Mouse (Mus musculus): ENCODE data around the gene Abr. TPM values are rescaled to one million over a fixed set of nuclear protein-coding genes. Genes with fewer than 3 reads are reported as not detected.

Gene Abr
- polyA plus RNA-seq, 1 experiment, result 23.1 TPM

DNA sequence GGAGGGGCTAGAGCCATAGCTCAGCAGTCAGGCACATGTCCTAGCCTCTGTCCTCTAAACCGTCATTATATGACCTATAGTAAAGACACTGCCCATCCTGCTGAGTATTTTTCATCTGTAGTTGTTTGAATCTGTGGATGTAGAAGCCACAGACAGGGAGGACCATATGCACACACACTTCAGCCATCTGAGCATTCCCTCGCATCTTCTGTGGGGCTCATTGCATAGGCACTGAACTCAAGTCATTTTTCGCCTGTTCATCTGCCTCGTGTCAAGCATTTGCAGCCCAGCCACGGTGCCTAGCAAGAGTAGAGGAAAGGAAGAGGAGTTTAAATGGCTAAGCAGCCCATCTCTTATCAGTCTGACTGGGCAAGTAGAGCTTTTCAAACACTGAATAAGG is 74.7 kb downstream of the Abr start:
- H3K4me1 ChIP-seq (ENCODE audit: control insufficient read depth, insufficient read depth, low read length), result no peaks in the 10 kb centered on the region
- no peak overlapping the region for H3K27ac ChIP-seq (ENCODE audit: insufficient read depth, low read length)
- no peak for TF ChIP-seq CTCF (IDR thresholded peaks at IDR 0.05; ENCODE audit: borderline replicate concordance, insufficient read depth, low read length)
- TF ChIP-seq POLR2A (IDR thresholded peaks at IDR 0.05; ENCODE audit: low read depth, low read length), result no peak
- no peak overlapping the region for H3K4me3 ChIP-seq (ENCODE audit: insufficient read depth, low read length)

DNA sequence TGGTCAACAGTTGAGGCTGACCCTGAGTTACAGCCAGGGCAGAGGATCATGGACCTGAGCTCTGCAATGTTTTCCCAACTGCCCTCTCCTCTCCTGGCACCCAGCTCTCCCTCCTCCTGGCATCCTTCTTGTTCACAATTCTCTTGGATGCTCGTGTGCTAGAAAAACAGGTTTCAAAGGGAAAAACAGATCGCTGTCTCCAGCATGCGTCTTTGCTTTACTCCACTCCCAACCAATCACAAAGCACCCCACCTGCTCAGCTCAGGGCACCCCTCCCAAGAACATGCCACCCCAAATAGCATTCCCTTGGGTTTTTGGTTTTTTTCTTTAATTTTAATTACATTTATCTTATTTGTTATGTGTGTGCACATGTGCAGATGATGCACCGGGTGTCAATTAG is 75.7 kb downstream of the Abr start:
- H3K4me3 ChIP-seq (ENCODE audit: insufficient read depth, low read length), result no peak overlapping the region
- TF ChIP-seq CTCF (IDR thresholded peaks at IDR 0.05; ENCODE audit: borderline replicate concordance, insufficient read depth, low read length) (no peak), POLR2A (IDR thresholded peaks at IDR 0.05; ENCODE audit: low read depth, low read length) (no peak)
- no peak overlapping the region for H3K27ac ChIP-seq (ENCODE audit: insufficient read depth, low read length)
- no peaks in the 10 kb centered on the region for H3K4me1 ChIP-seq (ENCODE audit: control insufficient read depth, insufficient read depth, low read length)

DNA sequence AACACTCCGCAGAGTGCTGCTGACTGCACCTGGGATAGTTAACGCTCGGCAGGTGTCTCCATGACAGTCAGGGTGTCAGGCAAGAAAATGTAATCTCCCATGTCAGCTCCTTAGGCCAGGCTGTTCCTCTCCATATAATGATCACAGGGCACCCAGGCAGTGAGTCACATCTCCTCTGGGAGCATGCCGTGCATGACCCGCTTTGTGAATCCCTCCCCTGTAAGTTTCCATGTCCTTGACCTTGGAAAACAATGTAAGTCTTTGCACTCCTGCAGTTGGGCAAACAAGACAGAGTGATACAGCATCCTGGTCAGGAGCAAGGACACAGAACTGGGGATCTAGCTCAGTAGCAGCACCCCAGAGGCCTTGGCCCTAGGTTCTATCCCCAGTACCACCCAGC is 78.8 kb downstream of the Abr start:
- no peaks in the 10 kb centered on the region for H3K4me1 ChIP-seq (ENCODE audit: control insufficient read depth, insufficient read depth, low read length)
- TF ChIP-seq CTCF (IDR thresholded peaks at IDR 0.05; ENCODE audit: borderline replicate concordance, insufficient read depth, low read length) (no peak), POLR2A (IDR thresholded peaks at IDR 0.05; ENCODE audit: low read depth, low read length) (no peak)
- no peak overlapping the region for H3K4me3 ChIP-seq (ENCODE audit: insufficient read depth, low read length)
- no peak overlapping the region for H3K27ac ChIP-seq (ENCODE audit: insufficient read depth, low read length)

DNA sequence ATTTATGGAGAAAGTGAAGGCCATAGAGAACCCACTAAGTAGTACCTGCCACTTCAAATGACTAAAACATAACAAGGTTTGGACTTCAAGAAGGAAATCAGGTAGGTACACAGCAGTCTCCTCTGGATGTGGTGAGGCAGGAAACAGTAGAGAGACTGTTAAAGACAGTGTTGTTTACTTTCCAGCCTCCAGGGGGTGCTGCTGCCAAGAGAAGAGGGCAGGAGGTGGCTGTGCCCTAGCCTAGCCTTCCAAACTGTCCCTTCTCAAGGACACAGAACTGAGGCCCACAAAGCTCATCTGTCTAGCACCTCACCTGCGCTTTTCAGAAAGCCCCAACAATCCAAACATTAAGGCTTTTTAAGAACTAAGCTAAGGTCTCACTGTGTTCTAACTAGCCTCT is 81.1 kb downstream of the Abr start:
- Histone ChIP-seq H3K27ac (ENCODE audit: insufficient read depth, low read length) (no peak overlapping the region), H3K4me3 (ENCODE audit: insufficient read depth, low read length) (no peak overlapping the region), H3K4me1 (ENCODE audit: control insufficient read depth, insufficient read depth, low read length) (no peaks in the 10 kb centered on the region)
- TF ChIP-seq CTCF (IDR thresholded peaks at IDR 0.05; ENCODE audit: borderline replicate concordance, insufficient read depth, low read length), result peak; percentile 79
- TF ChIP-seq POLR2A (IDR thresholded peaks at IDR 0.05; ENCODE audit: low read depth, low read length), result no peak

DNA sequence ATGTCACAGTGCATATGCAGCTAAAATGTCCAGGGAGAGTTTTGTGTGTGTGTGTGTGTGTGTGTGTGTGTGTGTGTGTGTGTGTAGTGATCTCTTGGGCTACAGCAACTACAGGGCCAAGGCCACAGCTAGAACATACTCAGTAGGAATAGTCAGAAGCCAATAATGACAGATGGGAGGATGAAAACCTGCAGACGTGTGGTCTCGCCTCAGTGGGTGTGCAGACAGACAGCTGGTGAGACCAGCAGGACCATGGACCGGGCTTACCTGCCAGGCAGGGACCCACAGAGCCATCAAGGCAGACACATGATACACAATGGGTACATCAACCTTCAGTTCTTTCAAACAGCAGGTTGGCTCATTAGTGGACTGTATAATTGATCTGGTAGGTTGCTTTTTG is 84.7 kb downstream of the Abr start:
- H3K4me3 ChIP-seq (ENCODE audit: insufficient read depth, low read length), result no peak overlapping the region
- no peaks in the 10 kb centered on the region for H3K4me1 ChIP-seq (ENCODE audit: control insufficient read depth, insufficient read depth, low read length)
- TF ChIP-seq CTCF (IDR thresholded peaks at IDR 0.05; ENCODE audit: borderline replicate concordance, insufficient read depth, low read length) (no peak), POLR2A (IDR thresholded peaks at IDR 0.05; ENCODE audit: low read depth, low read length) (no peak)
- no peak overlapping the region for H3K27ac ChIP-seq (ENCODE audit: insufficient read depth, low read length)

DNA sequence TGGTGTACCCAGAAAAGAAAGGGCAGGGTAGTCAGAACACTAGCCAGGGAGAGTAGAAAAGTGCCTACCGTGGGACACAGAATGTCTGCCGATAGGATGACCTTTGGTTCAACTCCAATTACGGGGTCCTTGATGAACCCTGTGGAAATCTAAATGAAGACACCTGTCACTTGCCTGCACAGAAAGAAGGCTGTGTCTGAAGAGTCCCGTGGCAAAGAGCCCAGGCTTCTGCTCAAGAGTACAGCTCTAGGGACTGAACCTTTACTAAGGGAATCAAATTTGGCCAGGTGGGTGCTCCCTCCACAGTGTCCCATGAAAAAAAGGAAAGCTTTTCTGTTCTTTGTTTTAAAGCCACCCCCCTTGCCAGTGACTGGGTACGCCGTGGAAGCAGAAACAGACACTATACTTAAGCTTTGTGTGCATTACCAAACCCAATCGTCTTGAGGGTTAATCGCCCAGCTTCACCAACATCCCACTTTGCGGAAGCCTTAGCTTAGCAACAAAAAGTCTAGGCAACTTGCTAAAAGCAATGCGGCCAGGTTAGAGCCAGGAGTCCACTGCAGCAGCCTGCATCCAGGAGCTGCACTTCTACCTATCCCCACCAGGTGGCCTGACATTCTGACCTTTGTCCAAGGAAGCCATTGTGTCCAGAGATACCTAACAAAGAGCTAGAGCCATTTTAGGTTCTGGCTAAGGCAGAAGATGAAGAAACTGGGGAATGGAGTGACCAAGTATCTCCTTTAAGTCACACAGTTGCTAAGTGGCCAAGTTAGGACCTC is 85.3 kb downstream of the Abr start:
- H3K4me1 ChIP-seq (ENCODE audit: control insufficient read depth, insufficient read depth, low read length), result no peaks in the 10 kb centered on the region
- no peak overlapping the region for H3K4me3 ChIP-seq (ENCODE audit: insufficient read depth, low read length)
- no peak overlapping the region for H3K27ac ChIP-seq (ENCODE audit: insufficient read depth, low read length)
- TF ChIP-seq POLR2A (IDR thresholded peaks at IDR 0.05; ENCODE audit: low read depth, low read length), result no peak
- peak; percentile 34; the same call in 1 of the 2 replicates for TF ChIP-seq CTCF (IDR thresholded peaks at IDR 0.05; ENCODE audit: borderline replicate concordance, insufficient read depth, low read length)

DNA sequence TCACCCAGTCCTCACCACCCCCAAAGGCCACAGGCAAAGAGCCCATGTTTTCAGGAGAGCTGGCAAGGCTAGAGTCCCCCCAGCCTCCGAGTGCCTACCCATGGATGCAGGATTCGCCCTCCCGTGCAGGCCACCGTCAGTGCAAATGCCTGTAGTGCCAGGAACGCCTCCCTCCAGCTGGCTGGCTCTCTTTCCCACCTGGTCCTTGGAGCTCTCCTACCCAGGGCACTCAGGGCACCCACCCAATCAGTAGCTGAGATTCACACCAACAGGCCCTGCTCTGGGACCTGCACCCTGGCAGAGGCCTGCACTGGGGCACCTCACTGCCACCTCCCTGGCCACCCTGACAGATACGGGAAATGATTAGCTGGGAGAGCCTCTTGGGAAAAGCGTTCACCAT is 90.1 kb downstream of the Abr start:
- TF ChIP-seq CTCF (IDR thresholded peaks at IDR 0.05; ENCODE audit: borderline replicate concordance, insufficient read depth, low read length), result no peak
- no peak for TF ChIP-seq POLR2A (IDR thresholded peaks at IDR 0.05; ENCODE audit: low read depth, low read length)
- Histone ChIP-seq H3K4me1 (ENCODE audit: control insufficient read depth, insufficient read depth, low read length) (peaks cover 9% of the 10 kb centered on the region; the same call in 1 of the 2 replicates), H3K27ac (ENCODE audit: insufficient read depth, low read length) (no peak overlapping the region), H3K4me3 (ENCODE audit: insufficient read depth, low read length) (no peak overlapping the region)

DNA sequence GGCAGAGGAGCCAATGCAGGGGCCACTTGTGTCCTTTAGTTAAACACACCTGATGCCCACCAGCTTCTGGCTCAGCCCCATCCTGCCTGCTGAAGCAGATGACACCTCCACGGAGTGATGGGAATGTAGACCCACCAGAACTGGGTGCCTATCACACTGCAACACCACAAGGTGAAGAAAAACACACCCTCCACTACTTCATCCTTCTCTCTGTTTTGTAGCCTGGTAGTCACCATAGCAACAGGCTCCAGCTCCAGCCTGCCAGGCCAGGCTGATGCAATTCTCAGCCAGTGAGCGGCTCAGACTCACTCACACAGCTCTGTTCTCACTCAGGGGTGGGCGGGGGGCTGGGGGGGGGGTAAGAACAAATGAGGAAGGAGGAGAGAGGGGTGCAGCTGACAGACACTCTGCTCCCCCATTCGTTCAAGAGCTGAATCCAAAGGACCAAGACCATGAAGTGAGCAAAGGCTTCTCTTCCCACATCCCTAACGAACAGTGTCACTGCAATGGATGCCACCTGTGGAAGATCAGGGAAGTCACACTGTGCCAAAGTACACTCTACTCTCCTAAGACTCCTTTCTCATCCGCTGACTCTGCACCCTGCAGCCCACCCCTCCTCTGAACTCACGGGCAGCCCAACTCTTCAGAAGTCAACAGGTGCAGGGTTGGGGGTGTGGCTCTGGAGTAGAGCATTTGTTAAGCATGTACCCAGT is 91.0 kb downstream of the Abr start:
- H3K4me1 ChIP-seq (ENCODE audit: control insufficient read depth, insufficient read depth, low read length), result peaks cover 9% of the 10 kb centered on the region; the same call in 1 of the 2 replicates

DNA sequence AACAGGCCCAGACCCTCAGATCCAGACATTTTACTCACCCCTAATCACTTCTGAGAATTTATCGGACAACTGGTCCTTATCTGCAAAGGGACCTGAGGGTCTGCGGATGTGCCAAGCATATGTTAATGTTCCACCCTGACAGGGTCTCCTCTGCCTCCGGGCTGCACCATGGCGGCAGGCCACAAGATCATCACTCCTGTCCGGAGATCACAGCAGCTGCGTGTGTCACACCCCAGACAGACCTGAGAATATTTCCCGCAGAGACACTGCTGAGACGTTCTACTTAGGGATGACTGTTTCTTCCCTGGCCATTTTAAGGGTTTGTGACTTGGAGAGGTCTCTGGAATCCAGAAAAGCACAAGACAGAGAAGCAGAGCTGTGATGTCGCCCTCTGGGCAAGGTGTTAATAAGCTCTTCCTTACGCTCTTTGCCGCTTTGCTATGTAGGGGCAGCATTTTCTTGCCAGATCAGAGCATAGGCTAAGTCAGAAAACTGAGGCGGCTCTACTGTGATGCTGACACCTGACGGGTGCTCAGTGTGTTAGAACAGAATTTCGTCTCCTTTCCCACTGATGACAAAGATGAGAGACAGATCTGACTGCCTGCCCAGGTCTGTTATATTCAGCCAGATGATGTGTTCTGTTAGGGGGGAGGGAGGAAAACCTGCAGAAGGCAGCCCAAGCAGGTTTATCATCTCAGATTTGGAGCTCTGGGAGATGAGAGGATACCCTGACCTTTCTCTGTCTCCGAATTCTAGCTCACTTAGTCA is 91.8 kb downstream of the Abr start:
- Histone ChIP-seq H3K4me1 (ENCODE audit: control insufficient read depth, insufficient read depth, low read length) (peaks cover 9% of the 10 kb centered on the region; the same call in 1 of the 2 replicates), H3K4me3 (ENCODE audit: insufficient read depth, low read length) (no peak overlapping the region), H3K27ac (ENCODE audit: insufficient read depth, low read length) (peak overlapping the region; percentile 6; the same call in 1 of the 2 replicates)
- TF ChIP-seq CTCF (IDR thresholded peaks at IDR 0.05; ENCODE audit: borderline replicate concordance, insufficient read depth, low read length) (no peak), POLR2A (IDR thresholded peaks at IDR 0.05; ENCODE audit: low read depth, low read length) (no peak)

More for the DNA sequence above, 91.0 kb downstream of the Abr start:
- no peak overlapping the region for H3K27ac ChIP-seq (ENCODE audit: insufficient read depth, low read length)
- TF ChIP-seq POLR2A (IDR thresholded peaks at IDR 0.05; ENCODE audit: low read depth, low read length) (no peak), CTCF (IDR thresholded peaks at IDR 0.05; ENCODE audit: borderline replicate concordance, insufficient read depth, low read length) (no peak)
- H3K4me3 ChIP-seq (ENCODE audit: insufficient read depth, low read length), result no peak overlapping the region
